ENCODE assay signal across 9 mouse cellular contexts in genomic region chr8:69893863-69894262, GRCm38 (mm10). TPM values are rescaled to one million over a fixed set of nuclear protein-coding genes. Genes with fewer than 3 reads are reported as not detected.
A peak's percentile ranks its signal among the peaks of the same experiment; 100 is the strongest.
DNase-seq lines count a peak whose midpoint lies in the region; ATAC-seq and TF ChIP-seq lines count a peak whose summit lies in the region.
"Had no signal": no experiment of that assay in that cellular context is flagged by ENCODE, and none has a peak within 500 bp of the region (broad histone marks: within the 10 kb centered on the region; RNA-seq: fewer than 3 reads in every experiment).

No protein-coding gene starts in this region.

- no peak overlapping the region for H3K9ac ChIP-seq in heart, embryonic 12.5 days

- H3K4me2 ChIP-seq in heart, embryonic 12.5 days, result no peak overlapping the region

- DNase-seq in heart, postnatal 10 days, result peak; percentile 47 to 80
- peak; percentile 71 to 73 for DNase-seq in B cell, adult 2 months
- peak; percentile 72 for DNase-seq in embryonic facial prominence, embryonic 10.5 days (ENCODE audit: low spot score)
- peak; percentile 56 for DNase-seq in kidney, postnatal 14 days
- peak; percentile 82 for DNase-seq in lung, postnatal 10 days
- DNase-seq in thymus, postnatal 0 days (ENCODE audit: low spot score), result peak; percentile 40

- TF ChIP-seq POLR2A in bone marrow, adult 2 months (IDR thresholded peaks at IDR 0.05; ENCODE audit: borderline replicate concordance, control insufficient read depth, low read depth, low read length), result no peak

- H3K4me3 ChIP-seq in heart, embryonic 12.5 days, result no peak overlapping the region
- H3K4me3 ChIP-seq in bone marrow, adult 2 months (replicated peaks; ENCODE audit: control insufficient read depth, low read depth, low read length), result no peak overlapping the region
- H3K4me3 ChIP-seq in embryonic facial prominence, embryonic 10.5 days, result no peak overlapping the region

- H3K27me3 ChIP-seq in heart, embryonic 12.5 days (replicated peaks), result peaks cover 25% of the 10 kb centered on the region
- peaks cover 40% of the 10 kb centered on the region for H3K27me3 ChIP-seq in embryonic facial prominence, embryonic 10.5 days (replicated peaks; ENCODE audit: low read depth, poor library complexity, severe bottlenecking)

- TF ChIP-seq CTCF in bone marrow, adult 2 months (IDR thresholded peaks at IDR 0.05; ENCODE audit: control insufficient read depth, insufficient read depth, low read length), result peak; percentile 22; the same call in 1 of the 2 replicates

- no peak overlapping the region for H3K27ac ChIP-seq in heart, embryonic 12.5 days (ENCODE audit: poor library complexity, severe bottlenecking)
- H3K27ac ChIP-seq in bone marrow, adult 2 months (ENCODE audit: control insufficient read depth, insufficient read depth, low read depth, low read length, poor library complexity), result no peak overlapping the region
- no peak overlapping the region for H3K27ac ChIP-seq in embryonic facial prominence, embryonic 10.5 days (replicated peaks)

- peaks cover 62% of the 10 kb centered on the region for H3K4me1 ChIP-seq in heart, embryonic 12.5 days (replicated peaks)
- no peaks in the 10 kb centered on the region for H3K4me1 ChIP-seq in bone marrow, adult 2 months (ENCODE audit: control insufficient read depth, insufficient read depth, low read length)
- peaks cover 51% of the 10 kb centered on the region for H3K4me1 ChIP-seq in embryonic facial prominence, embryonic 10.5 days

- H3K36me3 ChIP-seq in heart, embryonic 12.5 days, result peaks cover 51% of the 10 kb centered on the region
- peaks cover 70% of the 10 kb centered on the region for H3K36me3 ChIP-seq in embryonic facial prominence, embryonic 10.5 days (replicated peaks)

- no peak for ATAC-seq in heart, embryonic 12.5 days (ENCODE audit: insufficient number of reproducible peaks, low FRiP score)

- no peaks in the 10 kb centered on the region for H3K9me3 ChIP-seq in heart, embryonic 12.5 days (replicated peaks)
- H3K9me3 ChIP-seq in embryonic facial prominence, embryonic 10.5 days, result no peaks in the 10 kb centered on the region

- intact Hi-C loops in heart, postnatal 10 days (cut with DNase I), result loop anchor here (10.0 kb wide), 1 partner anchor 569 kb away; no protein-coding TSS in a partner anchor

- WGBS in heart, embryonic 12.5 days, result 50% methylated on average over 17 of the region's 17 CpGs
- WGBS in bone marrow, adult 2 months, result 84% methylated on average over 17 of the region's 17 CpGs
- 33% methylated on average over 17 of the region's 17 CpGs for WGBS in embryonic facial prominence, embryonic 10.5 days

RNA-seq across cellular contexts. Expression of gene Cilp2, which starts 6.4 kb away (rescaled TPM):
- 1 to 10 TPM; 1.2 to 1.3 TPM for total RNA-seq in heart, postnatal 10 days (2021)
- 0.78 and 0.82 TPM in 2 replicates for polyA plus RNA-seq in heart, embryonic 12.5 days (2016; fragmentation: Nextera tagmentation; extraction: Ambion mirVana)
- not detected in 2 replicates for polyA plus RNA-seq in bone marrow, adult 2 months (2011; ENCODE audit: insufficient read depth, insufficient read length, low replicate concordance, missing spikeins)
- polyA plus RNA-seq in embryonic facial prominence, embryonic 10.5 days (2016; fragmentation: Nextera tagmentation; extraction: Ambion mirVana), result 0.39 and 0.54 TPM in 2 replicates
- 0.09 and 0.16 TPM in 2 replicates for polyA plus RNA-seq in thymus, postnatal 0 days (2015; fragmentation: Nextera tagmentation; extraction: Ambion mirVana)

RNA-seq across cellular contexts. Expression of gene Tssk6, which starts 8.1 kb away (rescaled TPM):
- under 1 TPM; 0.25 to 0.31 TPM for total RNA-seq in heart, postnatal 10 days (2021)
- 1.9 and 3.1 TPM in 2 replicates for polyA plus RNA-seq in heart, embryonic 12.5 days (2016; fragmentation: Nextera tagmentation; extraction: Ambion mirVana)
- not detected in 2 replicates for polyA plus RNA-seq in bone marrow, adult 2 months (2011; ENCODE audit: insufficient read depth, insufficient read length, low replicate concordance, missing spikeins)
- polyA plus RNA-seq in embryonic facial prominence, embryonic 10.5 days (2016; fragmentation: Nextera tagmentation; extraction: Ambion mirVana), result 4.4 and 4.8 TPM in 2 replicates
- 5.0 and 5.1 TPM in 2 replicates for polyA plus RNA-seq in thymus, postnatal 0 days (2015; fragmentation: Nextera tagmentation; extraction: Ambion mirVana)
- total RNA-seq: heart, postnatal 36 days had no signal

RNA-seq across cellular contexts. Expression of gene Ndufa13, which starts 8.5 kb away (rescaled TPM):
- 100 to 1,000 TPM; 376 to 397 TPM for total RNA-seq in heart, postnatal 10 days (2021)
- polyA plus RNA-seq in heart, embryonic 12.5 days (2016; fragmentation: Nextera tagmentation; extraction: Ambion mirVana), result 309 and 314 TPM in 2 replicates
- polyA plus RNA-seq in bone marrow, adult 2 months (2011; ENCODE audit: insufficient read depth, insufficient read length, low replicate concordance, missing spikeins), result 41.2 and 61.7 TPM in 2 replicates
- polyA plus RNA-seq in embryonic facial prominence, embryonic 10.5 days (2016; fragmentation: Nextera tagmentation; extraction: Ambion mirVana), result 159 and 164 TPM in 2 replicates
- polyA plus RNA-seq in thymus, postnatal 0 days (2015; fragmentation: Nextera tagmentation; extraction: Ambion mirVana), result 228 and 241 TPM in 2 replicates

RNA-seq across cellular contexts. Expression of gene Yjefn3, which starts 8.6 kb away (rescaled TPM):
- total RNA-seq in heart, postnatal 10 days (2021), result 10 to 100 TPM in 1 of 2 experiments, 1 to 10 TPM in 1; 9.1 to 10.1 TPM
- polyA plus RNA-seq in heart, embryonic 12.5 days (2016; fragmentation: Nextera tagmentation; extraction: Ambion mirVana), result 7.4 and 8.9 TPM in 2 replicates
- polyA plus RNA-seq in bone marrow, adult 2 months (2011; ENCODE audit: insufficient read depth, insufficient read length, low replicate concordance, missing spikeins), result not detected in 2 replicates
- polyA plus RNA-seq in embryonic facial prominence, embryonic 10.5 days (2016; fragmentation: Nextera tagmentation; extraction: Ambion mirVana), result 4.2 and 4.3 TPM in 2 replicates
- 3.7 and 4.0 TPM in 2 replicates for polyA plus RNA-seq in thymus, postnatal 0 days (2015; fragmentation: Nextera tagmentation; extraction: Ambion mirVana)
